Mouse (Mus musculus) B cell, adult (primary cell): ENCODE results near the gene Tmem174. TPM values are rescaled to one million over a fixed set of nuclear protein-coding genes. Genes with fewer than 3 reads are reported as not detected.

ENCODE experiments used
- total RNA-seq: library from RNA; stranded (reverse); gene quantifications from 4 replicates; pipeline ENCODE4 v1.2.4, GENCODE M21; 2023; ENCODE audit not compliant: inconsistent age

Tmem174 gene
- not detected in 4 replicates for total RNA-seq

GRCm38 (mm10) chr13:98637145-98637544, at the start of gene Tmem174:
Gene Tmem174, minus strand, starts transcription at chr13:98637410.

Other genes starting within 250 kb of the Tmem174 start
- not detected in 4 replicates for gene Gm10320, start 145.4 kb downstream of the Tmem174 start, total RNA-seq
- not detected in 4 replicates for gene Tmem171, start 57.4 kb upstream of the Tmem174 start, total RNA-seq
- 48.3 to 61.9 TPM (median 58.0 TPM) in 4 replicates for gene Fcho2, start 178.0 kb upstream of the Tmem174 start, total RNA-seq